Mouse (Mus musculus): ENCODE data around the gene Mast4.
A peak's percentile ranks its signal among the peaks of the same experiment; 100 is the strongest.

Mast4 gene

GRCm38 (mm10) chr13:103121796-103122792, 212.2 kb downstream of the Mast4 start:
- no peak for DNase-seq (ENCODE audit: low spot score in 2 of 2)

- no peak for DNase-seq (ENCODE audit: low spot score in 2 of 2)
These were observed 213.6 kb downstream of the Mast4 start for GRCm38 (mm10) chr13:103120669-103121131.

- DNase-seq (ENCODE audit: low spot score in 2 of 2): no peak
These were observed 214.6 kb downstream of the Mast4 start for GRCm38 (mm10) chr13:103119728-103120127.

GRCm38 (mm10) chr13:103115116-103115515, 219.2 kb downstream of the Mast4 start:
- DNase-seq (ENCODE audit: low spot score in 2 of 2): no peak

GRCm38 (mm10) chr13:103114274-103114673, 220.0 kb downstream of the Mast4 start:
- DNase-seq (ENCODE audit: low spot score in 2 of 2): peak in 1 of 2 experiments; percentile 46

GRCm38 (mm10) chr13:103109872-103110271, 224.4 kb downstream of the Mast4 start:
- peak; percentile 56 to 76 for DNase-seq (ENCODE audit: low spot score in 2 of 2)

- DNase-seq (ENCODE audit: low spot score in 2 of 2): no peak
These were observed 226.9 kb downstream of the Mast4 start for GRCm38 (mm10) chr13:103107362-103107761.

GRCm38 (mm10) chr13:103102598-103102997, 231.7 kb downstream of the Mast4 start:
- DNase-seq (ENCODE audit: low spot score in 2 of 2): no peak

GRCm38 (mm10) chr13:103096346-103097150, 237.7 kb downstream of the Mast4 start:
- DNase-seq (ENCODE audit: low spot score in 2 of 2): peak; percentile 16 to 28

GRCm38 (mm10) chr13:103095491-103095890, 238.8 kb downstream of the Mast4 start:
- DNase-seq (ENCODE audit: low spot score in 2 of 2): no peak

GRCm38 (mm10) chr13:103094595-103094994, 239.7 kb downstream of the Mast4 start:
- no peak for DNase-seq (ENCODE audit: low spot score in 2 of 2)

GRCm38 (mm10) chr13:103093713-103094112, 240.6 kb downstream of the Mast4 start:
- no peak for DNase-seq (ENCODE audit: low spot score in 2 of 2)

- DNase-seq (ENCODE audit: low spot score in 2 of 2): no peak
These were observed 248.7 kb downstream of the Mast4 start for GRCm38 (mm10) chr13:103085540-103086121.

- no peak for DNase-seq (ENCODE audit: low spot score in 2 of 2)
These were observed 251.4 kb downstream of the Mast4 start for GRCm38 (mm10) chr13:103082891-103083290.

GRCm38 (mm10) chr13:103079806-103080205, 254.5 kb downstream of the Mast4 start:
- DNase-seq (ENCODE audit: low spot score in 2 of 2): no peak

- DNase-seq (ENCODE audit: low spot score in 2 of 2): no peak
These were observed 255.5 kb downstream of the Mast4 start for GRCm38 (mm10) chr13:103078815-103079214.

- DNase-seq (ENCODE audit: low spot score in 2 of 2): no peak
These were observed 260.8 kb downstream of the Mast4 start for GRCm38 (mm10) chr13:103073461-103073860.

GRCm38 (mm10) chr13:103071783-103072182, 262.5 kb downstream of the Mast4 start:
- DNase-seq (ENCODE audit: low spot score in 2 of 2): no peak

GRCm38 (mm10) chr13:103067581-103068166, 266.6 kb downstream of the Mast4 start:
- DNase-seq (ENCODE audit: low spot score in 2 of 2): no peak

- no peak for DNase-seq (ENCODE audit: low spot score in 2 of 2)
These were observed 268.9 kb downstream of the Mast4 start for GRCm38 (mm10) chr13:103065437-103065836.

GRCm38 (mm10) chr13:103061680-103062079, 272.6 kb downstream of the Mast4 start:
- no peak for DNase-seq (ENCODE audit: low spot score in 2 of 2)
